Mouse (Mus musculus): ENCODE measurements around the gene Asb16.
"Not testable (repeated sequence)": the region's sequence is repeated elsewhere in the genome, so short reads cannot be mapped to it uniquely, and the experiment has no call there.

The Asb16 gene

GRCm38 (mm10) chr11:102244926-102245449, 23.6 kb upstream of the Asb16 start:
- no peak for DNase-seq

- no peak for DNase-seq
These were observed 22.8 kb upstream of the Asb16 start for GRCm38 (mm10) chr11:102245581-102246272.

DNA sequence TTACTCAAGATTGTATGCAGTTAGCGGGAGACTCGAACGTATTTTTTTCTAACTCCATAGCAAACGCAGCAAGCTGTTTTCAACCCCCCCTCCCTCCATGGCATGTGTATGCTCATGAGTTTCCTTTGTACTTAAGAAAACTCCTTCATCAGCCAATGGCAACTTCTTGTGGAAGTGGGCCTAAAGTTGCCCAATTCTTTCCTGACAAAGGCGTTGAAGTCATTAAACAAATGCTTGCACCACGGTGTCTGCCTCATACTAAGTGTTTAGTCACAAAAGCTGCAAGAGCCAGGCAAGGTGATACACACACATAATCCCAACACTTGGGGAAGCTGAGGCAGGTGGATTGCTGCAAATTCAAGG, 22.3 kb upstream of the Asb16 start:
- DNase-seq: no peak

- no peak for DNase-seq
These were observed 21.7 kb upstream of the Asb16 start for GRCm38 (mm10) chr11:102246871-102247270.

- DNase-seq: peak; percentile 75 to 82
These were observed 19.8 kb upstream of the Asb16 start, which contains the start of gene BC030867 for GRCm38 (mm10) chr11:102248630-102249230. BC030867 (plus strand) TSS chr11:102248882.

DNA sequence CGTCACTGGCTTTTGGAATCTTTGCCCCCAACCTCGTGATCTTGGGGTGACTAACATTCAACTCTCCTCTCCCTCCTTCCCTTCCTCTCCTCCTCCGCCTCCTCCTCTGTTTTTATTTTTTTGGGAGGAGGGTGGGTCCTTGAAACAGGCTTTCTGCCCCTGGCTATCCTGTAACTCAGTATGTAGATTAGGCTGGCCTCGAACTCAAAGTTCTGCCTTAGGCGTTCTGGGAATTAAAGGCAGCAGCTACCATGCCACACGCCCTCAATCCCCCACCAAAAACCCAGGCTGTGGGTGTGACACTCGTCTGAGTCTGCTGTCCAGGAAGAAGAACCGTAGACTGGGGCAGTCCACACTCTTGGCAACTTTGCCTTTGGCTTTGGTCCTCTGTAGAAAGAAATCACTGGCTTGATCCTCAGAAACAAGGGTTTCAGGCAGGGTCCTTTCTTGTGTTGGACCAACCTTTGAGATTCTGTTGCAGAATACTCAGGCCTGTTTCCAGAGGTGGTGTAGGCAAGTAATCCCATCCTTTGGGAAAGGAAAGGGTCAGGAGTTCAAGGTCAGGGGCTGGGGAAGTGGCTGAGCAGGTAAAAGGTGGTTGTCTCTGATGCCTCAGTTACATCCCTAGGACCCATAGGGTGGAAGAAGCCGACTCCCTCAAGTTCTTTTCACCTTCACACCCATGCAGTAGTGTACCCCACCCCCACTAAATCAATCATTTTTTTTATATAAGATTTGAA, 19.0 kb upstream of the Asb16 start:
- no peak for DNase-seq

GRCm38 (mm10) chr11:102257514-102257913, 11.0 kb upstream of the Asb16 start:
- DNase-seq: no peak

GRCm38 (mm10) chr11:102258095-102258494, 10.4 kb upstream of the Asb16 start:
- no peak for DNase-seq

GRCm38 (mm10) chr11:102258521-102258920, 10.0 kb upstream of the Asb16 start:
- DNase-seq: no peak

GRCm38 (mm10) chr11:102263211-102263610, 5.3 kb upstream of the Asb16 start:
- DNase-seq: no peak

DNA sequence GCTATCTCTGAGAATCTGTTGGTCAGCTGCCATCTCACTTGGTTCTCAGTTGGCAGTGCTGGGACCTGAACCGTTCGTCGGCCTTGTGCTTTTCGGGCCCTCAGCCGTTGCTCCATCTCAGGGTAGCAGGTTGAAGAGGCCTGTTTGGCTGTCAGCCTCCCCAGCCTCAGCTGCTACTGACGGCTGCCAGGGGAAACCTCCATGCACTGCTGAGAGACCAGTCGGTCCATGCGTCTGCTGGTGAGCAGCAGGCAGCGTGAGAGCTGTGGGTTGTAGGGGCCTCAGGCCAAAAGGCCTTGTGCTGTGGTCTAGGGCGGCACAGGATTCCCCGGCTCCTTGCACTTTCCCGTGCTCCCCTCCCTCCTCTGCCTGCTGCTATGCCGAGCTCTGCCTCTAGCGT, 2.7 kb upstream of the Asb16 start:
- no peak for DNase-seq

DNA sequence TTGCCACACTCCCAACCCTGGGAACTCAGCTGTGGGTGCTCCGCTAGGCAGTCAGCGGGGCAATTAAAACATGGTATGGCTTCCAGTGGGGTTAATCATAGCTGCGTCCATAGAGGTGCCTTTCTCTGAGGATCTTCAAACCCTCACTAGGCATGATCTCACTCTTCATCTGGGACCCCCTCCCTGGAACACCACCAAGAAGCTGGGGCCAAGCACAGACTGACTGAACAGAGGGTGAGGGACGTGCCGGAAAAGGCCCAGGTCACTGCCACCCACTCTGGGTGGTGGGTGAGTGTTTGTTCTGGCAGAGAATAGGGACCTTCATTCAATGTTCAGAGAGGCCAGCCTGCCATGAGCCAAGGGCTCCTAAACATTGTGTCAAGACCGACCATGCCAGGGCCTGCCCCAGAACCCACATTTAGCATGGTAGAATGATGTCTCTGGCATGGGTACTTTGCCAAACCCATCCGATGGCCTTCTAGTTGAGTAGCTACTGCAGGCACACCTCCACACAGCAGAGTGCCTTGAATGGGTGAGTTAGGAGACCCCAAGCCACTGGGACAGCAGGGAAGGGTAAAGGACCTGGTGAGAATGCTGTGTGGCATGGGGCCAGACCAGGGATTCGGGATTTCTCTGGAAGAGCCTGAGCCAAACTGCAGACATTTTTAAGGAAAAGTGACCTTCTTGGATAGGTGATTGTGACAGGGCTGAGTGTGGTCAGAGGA, 1.8 kb upstream of the Asb16 start:
- no peak for DNase-seq

- DNase-seq: peak; percentile 23 to 24
These were observed 1.1 kb upstream of the Asb16 start for GRCm38 (mm10) chr11:102267480-102267879.

DNA sequence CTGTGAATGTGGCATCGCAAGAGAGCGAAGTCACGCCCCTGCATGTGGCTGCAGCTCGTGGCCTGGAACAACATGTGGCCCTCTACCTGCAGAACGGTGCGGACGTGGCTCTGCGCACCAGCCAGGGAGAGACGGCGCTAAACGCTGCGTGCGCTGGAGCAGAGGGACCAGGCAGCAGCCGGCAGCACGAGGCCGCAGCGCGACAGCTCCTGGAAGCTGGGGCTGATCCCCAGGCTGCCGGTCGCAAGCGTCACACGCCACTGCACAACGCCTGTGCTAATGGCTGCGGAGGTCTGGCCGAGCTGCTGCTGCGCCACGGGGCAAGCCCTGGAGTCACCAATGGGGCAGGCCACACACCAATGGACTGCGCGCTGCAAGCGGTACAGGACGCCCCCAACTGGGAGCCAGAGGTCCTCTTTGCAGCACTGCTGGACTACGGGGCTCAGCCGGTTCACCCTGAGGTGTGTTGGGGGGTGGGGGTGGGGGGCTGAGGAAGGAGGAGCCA, 7.9 kb downstream of the Asb16 start:
- no peak for DNase-seq

GRCm38 (mm10) chr11:102277754-102278153, 9.2 kb downstream of the Asb16 start:
- DNase-seq: no peak

DNA sequence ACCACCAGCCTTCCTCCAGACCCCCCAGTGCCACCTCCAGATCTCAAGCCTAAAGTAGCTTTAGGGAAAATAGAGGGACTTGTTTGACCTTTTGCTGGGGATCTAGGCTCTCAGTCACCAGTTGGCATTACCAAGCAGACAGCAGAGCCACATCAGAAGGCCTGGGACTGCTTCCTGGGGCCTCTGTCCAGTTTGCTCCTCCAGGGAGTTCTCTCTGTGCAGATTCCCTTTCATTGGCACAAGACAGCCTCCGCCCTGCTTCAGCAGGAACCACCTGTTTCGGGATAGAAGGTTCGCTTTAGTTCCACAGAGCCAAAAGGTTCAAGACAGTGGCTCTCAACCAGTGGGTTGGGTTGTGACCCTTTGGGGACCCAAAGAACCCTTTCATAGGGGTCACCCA, 11.1 kb downstream of the Asb16 start:
- DNase-seq: no peak

- DNase-seq: not testable (repeated sequence)
These were observed 11.7 kb downstream of the Asb16 start for GRCm38 (mm10) chr11:102280267-102280666.

GRCm38 (mm10) chr11:102283922-102284321, 15.4 kb downstream of the Asb16 start:
- no peak for DNase-seq

DNA sequence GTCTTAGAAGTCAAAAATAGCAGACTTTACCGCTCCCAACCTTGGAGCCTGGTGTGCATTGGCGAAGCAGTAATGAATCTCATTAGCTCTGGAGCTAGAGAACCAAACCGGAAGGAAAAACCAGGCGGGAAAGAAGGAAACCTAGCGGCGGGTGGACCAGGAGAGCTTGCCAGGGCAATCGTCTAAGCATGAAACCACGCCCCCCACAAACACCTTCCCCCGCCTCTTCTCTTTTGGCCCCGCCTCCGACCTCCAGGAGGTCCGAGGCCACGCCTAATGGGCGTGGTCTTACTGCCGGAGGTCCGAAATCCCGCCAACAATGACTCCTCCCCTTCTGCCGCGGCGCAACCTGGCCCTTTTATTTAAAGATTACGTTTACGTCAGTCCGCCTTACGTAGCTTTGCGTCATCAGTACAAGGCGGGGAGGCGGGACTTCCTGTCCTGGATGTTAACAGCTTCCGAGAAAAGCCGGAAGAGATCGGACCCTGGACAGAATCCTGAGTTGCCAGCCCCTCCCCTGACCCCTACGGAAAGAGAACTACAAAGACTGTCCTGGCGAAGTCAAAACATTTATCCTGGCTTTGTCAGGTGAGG, 16.1 kb downstream of the Asb16 start, which contains the start of gene Tmub2:
Tmub2 (plus strand) TSS at position 431 of the 594 bp plus-strand sequence.
- peak; percentile 91 to 95 for DNase-seq

- DNase-seq: peak in 1 of 2 experiments; percentile 53
These were observed 16.7 kb downstream of the Asb16 start for GRCm38 (mm10) chr11:102285095-102285834.

DNA sequence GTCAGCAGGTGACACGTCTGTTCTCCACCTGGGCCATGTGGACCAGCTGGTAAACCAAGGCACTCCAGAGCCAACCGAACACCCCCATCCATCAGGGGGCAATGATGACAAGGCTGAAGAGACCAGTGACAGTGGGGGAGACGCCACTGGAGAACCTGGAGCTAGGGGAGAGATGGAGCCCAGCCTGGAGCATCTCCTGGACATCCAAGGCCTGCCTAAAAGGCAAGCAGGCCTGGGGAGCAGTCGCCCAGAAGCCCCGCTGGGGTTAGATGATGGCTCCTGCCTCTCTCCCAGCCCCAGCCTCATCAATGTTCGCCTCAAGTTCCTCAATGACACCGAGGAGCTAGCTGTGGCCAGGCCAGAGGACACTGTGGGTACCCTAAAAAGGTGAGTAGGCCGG, 18.9 kb downstream of the Asb16 start:
- no peak for DNase-seq
